Mouse (Mus musculus) lung, postnatal 25 days (tissue): ENCODE data around the gene Tnr.
"Not testable (repeated sequence)": the region's sequence is repeated elsewhere in the genome, so short reads cannot be mapped to it uniquely, and the experiment has no call there.

Experiments
- DNase-seq: peaks from one replicate; pipeline ENCODE4 v3.0.0; 2022; ENCODE audit warnings: low spot score

Gene Tnr

GRCm38 (mm10) chr1:159963351-159963750, 439.8 kb downstream of the Tnr start:
- no peak for DNase-seq

GRCm38 (mm10) chr1:159966286-159966685, 442.7 kb downstream of the Tnr start:
- DNase-seq, result not testable (repeated sequence)

- DNase-seq, result no peak
Measured at GRCm38 (mm10) chr1:159968395-159968794, 444.8 kb downstream of the Tnr start.

GRCm38 (mm10) chr1:159977786-159978185, 454.2 kb downstream of the Tnr start:
- no peak for DNase-seq

- DNase-seq, result no peak
Measured at GRCm38 (mm10) chr1:159979096-159979495, 455.5 kb downstream of the Tnr start.

GRCm38 (mm10) chr1:159980355-159980754, 456.8 kb downstream of the Tnr start:
- no peak for DNase-seq
